Mouse (Mus musculus): Measurements from ENCODE around the gene Bmp7.
A peak's percentile ranks its signal among the peaks of the same experiment; 100 is the strongest.

DNA sequence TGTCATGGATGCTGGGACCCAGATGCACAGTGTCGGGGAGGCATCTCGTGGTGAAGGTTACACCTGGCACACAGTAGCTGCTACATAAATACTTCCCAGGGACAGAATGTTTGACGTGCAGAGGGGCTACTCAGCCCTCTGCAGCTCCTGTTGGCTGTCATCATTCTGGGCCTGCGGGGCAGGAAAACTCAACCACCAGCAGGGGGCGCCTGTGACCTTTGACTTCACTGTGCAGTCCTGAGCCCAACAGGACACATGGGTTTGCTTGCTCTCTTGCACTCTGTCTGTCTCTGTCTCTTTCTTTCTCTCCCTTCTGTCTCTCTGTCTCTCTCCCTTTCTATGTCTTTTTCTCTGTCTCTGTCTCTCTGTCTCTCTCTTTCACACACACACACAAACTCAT, 108.4 kb downstream of the Bmp7 start:
- TF ChIP-seq CTCF (IDR thresholded peaks at IDR 0.05; ENCODE audit: low read depth), result peak; percentile 86
- TF ChIP-seq EP300 (IDR thresholded peaks at IDR 0.05; ENCODE audit: low read depth), result no peak
